Mouse (Mus musculus): ENCODE data around the gene Tubb2a. TPM values are rescaled to one million over a fixed set of nuclear protein-coding genes. Genes with fewer than 3 reads are reported as not detected.

Gene Tubb2a
- 53.6 TPM for polyA plus RNA-seq (2014; fragmentation: Illumina TruSeq; extraction: RNeasy Lipid Tissue Mini Kit (QIAGEN cat#74804); ENCODE audit: low read depth, low replicate concordance)

DNA sequence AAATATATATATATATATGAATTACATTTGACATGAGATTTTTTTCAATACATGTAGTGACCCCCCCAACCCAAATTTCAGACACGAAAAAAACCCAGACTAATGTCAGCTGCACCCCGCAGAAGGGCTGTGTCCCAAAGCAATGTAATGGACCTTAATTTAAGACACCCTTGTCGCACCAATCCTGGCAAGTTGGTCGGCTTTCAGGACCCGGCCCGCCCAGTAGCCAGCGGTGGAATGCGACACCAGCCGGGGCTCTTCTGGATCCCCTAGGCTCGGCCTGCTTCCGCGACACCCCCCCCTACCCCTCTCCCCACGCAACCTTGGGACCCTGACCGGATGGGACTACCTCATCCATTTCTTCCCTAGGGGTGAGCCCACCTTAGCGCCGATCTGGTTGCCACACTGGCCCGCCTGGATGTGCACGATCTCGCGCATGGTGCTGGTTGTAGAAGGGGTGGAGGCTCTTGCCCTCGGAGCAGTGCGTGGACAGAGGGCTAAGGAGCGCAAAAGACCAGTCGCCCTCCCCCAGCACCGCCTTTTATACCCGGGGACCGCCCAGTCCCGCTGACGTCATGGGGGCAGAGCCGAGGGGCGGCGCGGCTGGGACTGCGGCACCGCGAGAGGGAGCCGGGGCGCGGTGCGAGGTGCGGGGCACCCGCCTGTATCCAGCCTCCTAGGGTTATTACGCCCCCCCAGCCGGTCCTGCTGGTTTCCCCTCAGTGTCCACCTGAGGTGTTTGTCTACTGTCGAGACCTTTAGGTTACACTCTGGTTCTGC, at the start of gene Tubb2a:
TSS of gene Tubb2a (minus strand) at position 516 of the 780 bp plus-strand sequence.

DNA sequence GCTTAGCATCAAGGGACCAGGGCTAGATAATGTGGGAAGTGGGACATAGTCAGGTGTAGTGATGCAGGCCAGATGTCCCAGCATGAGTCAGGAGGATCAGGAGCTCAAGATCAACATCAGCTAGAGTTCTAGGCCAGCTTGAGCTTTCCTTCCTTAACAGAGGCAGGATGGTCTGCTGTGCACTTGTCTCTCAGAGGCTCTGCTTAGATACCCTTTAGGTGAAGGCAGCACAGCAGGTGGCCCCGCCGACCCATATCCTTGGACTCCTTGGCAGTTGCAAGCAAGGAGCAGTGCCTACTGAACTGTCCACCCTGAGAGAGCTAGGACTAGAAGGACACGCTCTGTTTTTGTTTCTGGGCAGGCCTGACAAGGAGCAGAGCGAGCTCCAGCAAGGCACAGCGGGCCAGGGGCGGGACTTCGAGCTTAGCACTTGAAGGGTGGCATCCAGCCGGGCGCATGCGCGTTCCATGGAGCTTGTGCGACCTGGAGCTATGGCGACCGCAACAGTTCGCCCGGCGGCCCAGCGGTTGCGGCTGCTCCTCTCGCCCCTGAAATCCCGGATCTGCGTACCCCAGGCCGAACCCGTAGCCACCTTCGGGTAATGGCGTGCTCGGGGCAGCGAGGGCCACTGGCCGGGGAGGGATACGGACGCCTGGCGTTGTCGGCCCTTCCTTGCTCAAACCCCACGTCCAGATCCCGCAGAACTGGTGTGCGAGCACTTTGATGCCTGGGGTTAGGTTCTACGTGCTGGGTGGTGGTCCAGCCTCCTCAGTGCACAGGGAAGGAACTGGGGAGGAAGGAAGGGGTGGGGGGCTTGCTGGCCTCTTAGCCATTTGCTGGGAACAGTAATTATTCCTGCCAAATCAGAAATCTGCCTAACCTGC, 40.4 kb downstream of the Tubb2a start, which contains the start of gene Bphl:
TSS of gene Bphl (plus strand) at position 426 of the 884 bp plus-strand sequence.

Other genes with a start within 250 kb of the Tubb2a start
- gene Serpinb6e, start 234.6 kb downstream of the Tubb2a start, polyA plus RNA-seq (2014; fragmentation: Illumina TruSeq; extraction: RNeasy Lipid Tissue Mini Kit (QIAGEN cat#74804); ENCODE audit: low read depth, low replicate concordance): not detected
- gene Serpinb6c, start 172.3 kb downstream of the Tubb2a start, polyA plus RNA-seq (2014; fragmentation: Illumina TruSeq; extraction: RNeasy Lipid Tissue Mini Kit (QIAGEN cat#74804); ENCODE audit: low read depth, low replicate concordance): 0.31 TPM
- gene Nqo2, start 113.3 kb downstream of the Tubb2a start, polyA plus RNA-seq (2014; fragmentation: Illumina TruSeq; extraction: RNeasy Lipid Tissue Mini Kit (QIAGEN cat#74804); ENCODE audit: low read depth, low replicate concordance): 16.2 TPM
- 17.6 TPM for gene Ripk1, start 75.6 kb downstream of the Tubb2a start, polyA plus RNA-seq (2014; fragmentation: Illumina TruSeq; extraction: RNeasy Lipid Tissue Mini Kit (QIAGEN cat#74804); ENCODE audit: low read depth, low replicate concordance)
- 111 TPM for gene Serpinb6a, start 75.2 kb downstream of the Tubb2a start, polyA plus RNA-seq (2014; fragmentation: Illumina TruSeq; extraction: RNeasy Lipid Tissue Mini Kit (QIAGEN cat#74804); ENCODE audit: low read depth, low replicate concordance)
- gene Bphl, start 40.4 kb downstream of the Tubb2a start, polyA plus RNA-seq (2014; fragmentation: Illumina TruSeq; extraction: RNeasy Lipid Tissue Mini Kit (QIAGEN cat#74804); ENCODE audit: low read depth, low replicate concordance): 59.1 TPM
- gene Tubb2b, start 52.5 kb upstream of the Tubb2a start, polyA plus RNA-seq (2014; fragmentation: Illumina TruSeq; extraction: RNeasy Lipid Tissue Mini Kit (QIAGEN cat#74804); ENCODE audit: low read depth, low replicate concordance): 27.3 TPM
- 32.0 TPM for gene Psmg4, start 85.0 kb upstream of the Tubb2a start, polyA plus RNA-seq (2014; fragmentation: Illumina TruSeq; extraction: RNeasy Lipid Tissue Mini Kit (QIAGEN cat#74804); ENCODE audit: low read depth, low replicate concordance)